Mouse (Mus musculus) megakaryocyte, adult 5-6 weeks (primary cell): ENCODE results near the gene Tchp. TPM values are rescaled to one million over a fixed set of nuclear protein-coding genes. Genes with fewer than 3 reads are reported as not detected.

Experiments
- total RNA-seq, 2 experiments: library from RNA; stranded (forward) in 1 of 2; stranded (reverse) in 1 of 2; fragments of 153-499, 151-499 nt in 1 of 2; fragments of 221-1000, 200-1000 nt in 1 of 2; gene quantifications; 2 replicates each; pipeline versions ENCODE4 v1.2.3 to v1.2.4; 2015 to 2017

Gene Tchp
- total RNA-seq, 2 experiments from 2014 or later, result 2.6 to 7.6 TPM

Other genes with a start within 250 kb of the Tchp start
- gene Fam222a, start 139.7 kb upstream of the Tchp start, total RNA-seq (2015), result 0.16 and 0.22 TPM in 2 replicates
- 0.11 and 0.69 TPM in 2 replicates for gene Fam222a, start 139.7 kb upstream of the Tchp start, total RNA-seq (2017)
- 1.5 TPM in 2 replicates for gene Trpv4, start 49.3 kb upstream of the Tchp start, total RNA-seq (2015)
- 0.94 and 1.8 TPM in 2 replicates for gene Trpv4, start 49.3 kb upstream of the Tchp start, total RNA-seq (2017)
- gene Gltp, start 16.8 kb upstream of the Tchp start, total RNA-seq (2015), result 268 and 269 TPM in 2 replicates
- gene Gltp, start 16.8 kb upstream of the Tchp start, total RNA-seq (2017), result 135 and 141 TPM in 2 replicates
- 169 and 170 TPM in 2 replicates for gene Ankrd13a, start 66.9 kb downstream of the Tchp start, total RNA-seq (2015)
- 204 and 225 TPM in 2 replicates for gene Ankrd13a, start 66.9 kb downstream of the Tchp start, total RNA-seq (2017)
- gene Git2, start 67.8 kb downstream of the Tchp start, total RNA-seq (2015), result 93.8 and 97.0 TPM in 2 replicates
- 87.1 and 107 TPM in 2 replicates for gene Git2, start 67.8 kb downstream of the Tchp start, total RNA-seq (2017)
- gene 1500011B03Rik, start 115.7 kb downstream of the Tchp start, total RNA-seq (2015), result 30.6 and 45.3 TPM in 2 replicates
- gene 1500011B03Rik, start 115.7 kb downstream of the Tchp start, total RNA-seq (2017), result 19.1 and 24.0 TPM in 2 replicates
- gene 4930519G04Rik, start 145.9 kb downstream of the Tchp start, total RNA-seq (2015), result 0.16 and 0.30 TPM in 2 replicates
- 0.24 and 0.84 TPM in 2 replicates for gene 4930519G04Rik, start 145.9 kb downstream of the Tchp start, total RNA-seq (2017)
- gene Gm9936, start 150.9 kb downstream of the Tchp start, total RNA-seq (2015), result not detected in 2 replicates
- not detected in 2 replicates for gene Gm9936, start 150.9 kb downstream of the Tchp start, total RNA-seq (2017)
- gene Oasl2, start 189.2 kb downstream of the Tchp start, total RNA-seq (2015), result 55.8 and 59.4 TPM in 2 replicates
- 32.3 TPM in 2 replicates for gene Oasl2, start 189.2 kb downstream of the Tchp start, total RNA-seq (2017)
- gene Oasl1, start 215.5 kb downstream of the Tchp start, total RNA-seq (2015), result 4.3 and 9.3 TPM in 2 replicates
- gene Oasl1, start 215.5 kb downstream of the Tchp start, total RNA-seq (2017), result 1.3 and 2.4 TPM in 2 replicates
- 6.3 and 10.3 TPM in 2 replicates for gene 2210016L21Rik, start 234.4 kb downstream of the Tchp start, total RNA-seq (2015)
- gene 2210016L21Rik, start 234.4 kb downstream of the Tchp start, total RNA-seq (2017), result 7.3 and 8.1 TPM in 2 replicates